Mouse (Mus musculus): ENCODE measurements at regions not wholly inside any gene's neighbourhood (a gene's known extent, or its start where the extent isn't known, plus 50 kb on each side); places are given as distances from the start of the nearest gene placed in this dataset.

DNA sequence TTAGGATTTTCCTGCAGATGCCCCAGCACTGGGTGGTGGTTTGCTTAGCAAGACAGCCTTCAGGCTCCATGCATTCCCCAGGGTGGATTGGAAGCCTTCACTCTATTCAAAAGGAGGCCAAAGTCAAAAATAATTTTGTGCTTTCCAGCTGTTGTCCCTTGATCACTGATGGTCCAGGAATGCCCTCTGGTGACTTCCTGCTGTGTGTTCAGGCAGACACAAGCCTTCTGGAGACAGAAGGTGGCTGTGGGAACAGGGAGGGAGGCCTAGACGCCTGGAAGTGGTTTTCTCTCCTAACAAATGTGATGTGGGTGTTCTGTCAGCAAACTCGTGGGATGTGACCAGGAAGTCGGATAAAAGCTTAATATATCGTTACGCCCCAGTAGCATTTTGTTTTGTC, 81.3 kb downstream of the Atp6ap1l start:
- no peak for DNase-seq

DNA sequence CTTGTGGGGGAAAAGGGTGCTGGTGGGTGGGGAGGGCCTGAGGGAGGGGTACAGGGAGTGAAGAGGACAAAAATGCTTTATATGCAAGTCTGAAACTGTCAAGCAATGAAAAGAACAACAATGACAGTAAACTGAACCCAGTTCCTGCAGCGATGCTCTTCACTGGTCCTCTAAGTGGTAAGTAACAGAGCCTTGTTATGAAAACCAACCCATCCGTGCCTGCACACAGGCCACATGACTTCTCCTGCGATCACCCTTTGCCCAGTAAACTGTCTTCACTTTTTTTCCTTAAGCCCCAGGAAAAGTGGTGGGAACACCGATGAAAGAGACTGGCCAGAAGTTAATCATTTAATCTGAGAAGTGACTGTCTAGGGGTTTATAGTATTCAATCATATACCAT, 83.3 kb downstream of the Atp6ap1l start:
- no peak for DNase-seq

DNA sequence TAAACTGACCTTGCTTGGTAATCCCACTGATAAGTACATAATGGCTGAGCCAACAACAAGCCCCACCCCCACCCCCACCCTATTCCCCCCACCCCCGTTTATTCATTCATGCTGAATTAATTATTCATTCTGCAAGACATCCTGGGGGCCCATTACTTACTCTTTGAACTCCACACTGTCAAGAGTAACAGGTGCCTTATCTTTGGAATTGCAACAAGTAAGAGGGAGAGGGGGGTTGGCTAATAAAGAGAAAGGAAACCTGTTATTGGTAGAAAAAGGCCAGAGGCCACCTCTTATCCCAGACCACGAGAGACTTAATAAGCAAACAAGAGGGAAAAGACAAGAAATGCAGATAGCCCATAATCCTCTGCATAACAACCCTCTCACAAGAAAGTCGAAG, 84.7 kb downstream of the Atp6ap1l start:
- DNase-seq, result no peak

DNA sequence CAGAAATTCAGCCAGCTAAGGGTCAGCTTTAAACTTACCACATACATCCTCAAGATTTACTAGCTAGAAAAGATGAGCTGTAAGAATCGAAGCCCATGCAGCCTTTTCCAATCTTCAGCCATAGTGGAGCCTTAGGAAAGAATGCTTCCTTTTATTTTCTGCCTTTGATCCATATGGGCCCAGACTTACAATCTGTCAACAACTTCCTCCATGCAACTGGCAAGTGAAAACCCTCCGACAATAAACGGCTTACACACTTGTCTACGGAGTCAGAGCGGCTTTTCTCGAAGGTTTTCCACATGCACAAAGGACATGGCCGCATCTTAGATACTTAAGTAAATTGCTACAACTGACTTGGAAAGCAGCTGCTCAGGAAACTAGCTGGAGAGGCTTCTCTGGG, 85.2 kb downstream of the Atp6ap1l start:
- DNase-seq, result no peak

GRCm38 (mm10) chr13:90814174-90814865, 90.8 kb downstream of the Atp6ap1l start:
- no peak for DNase-seq

- no peak for DNase-seq
Measured at GRCm38 (mm10) chr13:90810011-90810410, 95.1 kb downstream of the Atp6ap1l start.

DNA sequence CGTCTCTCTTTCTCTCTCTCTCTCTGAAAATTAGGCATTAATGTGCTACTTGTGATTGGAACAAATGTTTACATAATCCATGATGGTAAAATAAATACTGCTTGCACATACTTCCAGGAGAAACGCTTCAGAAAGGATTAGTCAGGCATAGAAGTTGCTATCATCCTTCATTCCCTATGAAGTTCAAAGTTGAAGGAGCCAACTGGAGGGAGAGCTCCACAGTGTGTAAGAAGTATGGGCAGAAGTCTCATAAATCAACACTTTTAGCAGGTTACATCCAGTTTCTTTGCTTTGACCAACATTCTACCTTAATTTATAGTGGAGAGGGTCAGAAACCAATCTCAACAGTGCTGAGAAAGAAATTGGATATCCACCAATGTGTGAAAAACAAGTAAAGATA, 105.5 kb downstream of the Atp6ap1l start:
- no peak for DNase-seq

GRCm38 (mm10) chr13:90798791-90799542, 106.2 kb downstream of the Atp6ap1l start:
- no peak for DNase-seq

DNA sequence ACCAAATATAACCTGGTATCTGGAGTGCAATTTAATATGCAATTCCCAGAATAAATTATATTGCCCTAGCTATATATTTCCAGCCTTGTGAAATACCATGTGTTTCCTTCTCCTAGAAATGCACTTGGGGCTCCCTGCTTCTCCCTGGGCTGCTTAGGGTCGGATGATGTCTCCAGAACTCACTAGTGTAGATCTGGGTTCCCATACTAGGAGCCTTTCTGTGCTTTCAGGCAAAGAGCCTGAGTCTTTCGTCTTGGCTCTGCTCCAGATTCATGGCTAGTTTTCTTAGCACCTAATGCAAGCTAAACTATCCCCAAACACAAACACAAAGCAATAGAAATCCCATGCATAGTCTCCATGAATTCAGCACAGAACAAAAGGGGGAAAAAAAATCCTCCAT, 106.8 kb downstream of the Atp6ap1l start:
- DNase-seq, result no peak

- no peak for DNase-seq
Measured at GRCm38 (mm10) chr13:90797209-90797608, 107.9 kb downstream of the Atp6ap1l start.

- DNase-seq, result no peak
Measured at GRCm38 (mm10) chr13:90796809-90797208, 108.3 kb downstream of the Atp6ap1l start.

DNA sequence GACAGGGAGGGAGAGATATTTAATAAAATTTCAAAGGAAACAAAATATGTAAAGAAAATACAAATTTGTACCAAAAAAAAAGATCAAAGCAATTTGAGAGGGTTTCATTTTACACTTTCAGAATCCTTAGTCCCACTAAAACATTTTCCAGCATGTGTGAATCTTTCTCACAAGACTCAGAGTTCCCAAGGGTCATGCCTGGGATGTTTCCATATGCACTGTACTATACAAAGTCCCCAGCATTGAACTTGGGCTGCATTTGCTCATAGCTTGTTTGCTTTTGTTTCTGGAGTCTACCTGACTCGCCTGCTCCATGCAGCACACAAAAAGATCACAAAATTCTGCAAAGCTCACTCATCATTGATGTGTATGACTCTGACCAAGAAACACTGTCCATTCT, 122.7 kb downstream of the Atp6ap1l start:
- DNase-seq, result no peak

DNA sequence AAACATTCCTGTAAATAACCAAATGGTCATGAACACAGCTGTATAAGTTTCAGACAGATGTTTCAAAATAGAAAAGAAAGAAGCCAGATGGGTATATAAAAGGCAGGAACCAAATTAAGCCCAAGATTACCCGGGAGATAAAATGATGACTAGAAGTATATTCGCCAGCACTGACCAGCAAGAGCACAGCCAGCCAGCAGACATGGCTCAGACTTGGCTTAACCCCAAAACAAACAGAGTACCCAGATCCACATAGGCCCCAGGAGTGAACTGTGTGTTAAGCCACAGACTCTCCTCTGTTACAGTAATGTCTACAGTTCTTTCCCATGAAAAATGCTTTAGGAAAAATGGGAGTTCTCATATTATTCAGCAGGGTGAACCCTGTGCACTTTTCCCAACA, 123.2 kb downstream of the Atp6ap1l start:
- DNase-seq, result no peak

- no peak for DNase-seq
Measured at GRCm38 (mm10) chr13:90777952-90778298, 127.2 kb downstream of the Atp6ap1l start.

DNA sequence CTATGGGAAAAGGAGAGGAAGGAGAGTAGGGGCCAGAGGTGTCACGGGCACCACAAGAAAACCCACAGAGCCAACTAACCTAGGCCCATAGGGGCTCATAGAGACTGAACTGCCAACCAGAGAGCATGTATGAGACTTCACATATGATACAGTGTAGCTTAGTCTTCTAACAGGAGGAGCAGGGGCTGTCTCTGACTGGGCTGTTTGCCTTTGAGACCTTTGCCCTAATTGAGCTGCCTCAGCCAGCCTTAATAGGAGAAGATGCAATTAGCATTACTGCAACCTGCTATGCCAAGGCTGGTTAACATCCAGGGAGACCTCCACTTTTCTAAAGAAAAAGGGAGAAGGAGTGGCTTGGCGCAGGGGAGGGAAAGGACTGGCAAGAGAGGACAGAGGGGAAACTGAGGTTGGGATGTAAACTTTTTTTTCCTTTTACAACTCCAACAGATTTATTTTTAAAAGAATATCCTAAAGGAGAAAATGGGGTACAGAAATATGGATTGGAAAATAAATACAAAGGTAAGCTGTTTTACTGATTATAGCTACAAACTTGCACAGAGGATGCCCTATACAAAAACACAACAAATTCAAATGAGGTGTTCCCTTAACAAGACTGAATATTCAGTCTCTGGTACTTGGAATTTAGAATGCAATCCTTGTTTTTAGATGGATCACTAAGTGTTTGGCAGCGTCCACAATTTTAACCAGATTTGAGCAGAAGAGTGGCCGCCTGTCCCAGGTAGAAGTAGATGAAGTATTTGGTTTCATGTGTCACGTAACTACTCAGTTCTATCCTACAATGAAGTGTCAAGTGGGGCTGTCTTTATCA, 127.8 kb downstream of the Atp6ap1l start:
- no peak for DNase-seq

GRCm38 (mm10) chr13:90762154-90762553, 143.0 kb downstream of the Atp6ap1l start:
- no peak for DNase-seq

DNA sequence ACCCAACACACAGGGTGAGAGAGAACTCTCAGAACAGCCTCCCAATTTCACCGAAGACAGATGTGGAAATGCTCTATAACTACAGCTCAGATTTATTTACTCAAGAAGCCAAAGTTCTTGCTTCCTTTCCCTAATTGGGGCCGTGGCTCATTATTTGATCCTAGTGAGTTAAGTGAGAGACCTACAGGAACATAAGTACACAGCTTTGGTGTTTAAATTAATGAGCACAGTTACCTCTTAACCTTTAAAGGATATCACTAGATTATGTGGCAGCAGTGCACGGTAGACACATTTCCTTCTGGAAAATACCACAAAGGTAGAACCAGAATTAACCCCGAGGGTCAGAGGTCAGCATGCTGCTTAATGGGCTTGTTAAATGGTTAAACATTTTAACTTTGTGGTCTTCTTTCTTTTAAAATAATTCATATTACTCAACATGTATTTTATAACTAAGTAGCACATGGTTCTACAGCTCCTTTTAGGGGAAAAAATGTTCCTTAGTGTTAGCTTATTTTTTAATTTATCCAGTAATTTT, 144.6 kb downstream of the Atp6ap1l start:
- DNase-seq, result no peak

GRCm38 (mm10) chr13:90754451-90754850, 150.7 kb downstream of the Atp6ap1l start:
- DNase-seq, result no peak

- DNase-seq, result no peak
Measured at GRCm38 (mm10) chr13:90749741-90750140, 155.4 kb downstream of the Atp6ap1l start.

DNA sequence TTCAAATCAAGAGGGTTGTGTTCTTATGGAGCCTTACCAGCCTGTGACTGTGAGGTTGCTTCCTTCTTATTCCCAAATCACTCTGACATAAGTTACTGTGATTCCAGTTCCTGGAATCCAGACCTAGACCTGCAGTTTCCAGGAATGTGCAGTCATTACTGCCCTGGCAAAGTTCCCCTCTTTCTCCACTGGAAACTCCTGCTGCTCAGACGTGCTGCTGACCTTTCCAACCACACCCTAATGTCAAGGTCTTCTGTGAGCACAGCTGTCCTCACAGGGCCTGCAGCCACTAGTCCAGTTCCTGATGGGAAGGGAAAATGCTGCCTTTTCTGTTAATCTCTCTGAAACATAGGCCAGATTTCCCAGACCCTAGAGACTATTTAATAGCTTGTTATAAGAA, 160.1 kb downstream of the Atp6ap1l start:
- DNase-seq, result no peak

GRCm38 (mm10) chr13:90742615-90743402, 162.3 kb downstream of the Atp6ap1l start:
- no peak for DNase-seq

- DNase-seq, result no peak
Measured at GRCm38 (mm10) chr13:90739797-90740196, 165.4 kb downstream of the Atp6ap1l start.

DNA sequence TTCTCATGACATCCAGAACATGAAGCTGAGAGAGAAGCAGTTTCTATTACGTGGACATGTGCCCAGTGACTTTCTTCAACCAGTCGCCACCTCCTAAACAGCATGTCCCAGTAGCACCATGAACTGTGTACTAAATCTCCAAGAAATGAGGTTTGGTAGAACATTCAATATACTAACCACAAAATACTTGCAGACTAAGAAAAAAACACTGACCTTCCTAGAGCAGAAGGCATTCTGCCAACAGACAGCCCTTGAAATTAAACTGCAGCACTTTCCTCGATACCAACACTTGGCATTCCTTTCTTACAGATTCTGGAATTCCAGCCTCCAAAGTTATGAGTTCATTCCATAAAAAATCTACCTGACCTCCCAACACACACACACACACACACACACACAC, 166.6 kb downstream of the Atp6ap1l start:
- no peak for DNase-seq
